Mouse (Mus musculus): Measurements from ENCODE around the gene Ptgr2.
A peak's percentile ranks its signal among the peaks of the same experiment; 100 is the strongest.
"Not testable (repeated sequence)": the region's sequence is repeated elsewhere in the genome, so short reads cannot be mapped to it uniquely, and the experiment has no call there.

Gene Ptgr2

DNA sequence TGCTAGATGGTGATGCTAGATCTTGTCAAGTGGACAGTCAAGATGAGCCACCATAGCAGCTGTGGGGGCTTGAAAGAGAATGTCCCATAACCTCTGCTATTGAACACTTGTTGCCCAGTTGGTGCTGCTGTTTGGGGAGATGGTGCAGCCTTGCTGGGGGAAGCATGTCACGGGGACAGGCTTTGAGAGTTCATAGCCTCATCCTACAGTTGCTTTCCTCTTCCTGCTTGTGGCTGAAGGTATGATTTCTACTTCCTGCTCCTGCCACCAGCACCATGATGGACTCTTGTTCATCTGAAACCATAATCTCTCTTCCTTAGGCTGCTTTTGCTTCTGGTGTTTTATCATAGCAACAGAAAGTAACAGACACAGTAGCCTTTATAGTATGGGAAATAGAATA lies 19.5 kb downstream of the Ptgr2 start:
- DNase-seq (ENCODE audit: low read depth) = no peak

DNA sequence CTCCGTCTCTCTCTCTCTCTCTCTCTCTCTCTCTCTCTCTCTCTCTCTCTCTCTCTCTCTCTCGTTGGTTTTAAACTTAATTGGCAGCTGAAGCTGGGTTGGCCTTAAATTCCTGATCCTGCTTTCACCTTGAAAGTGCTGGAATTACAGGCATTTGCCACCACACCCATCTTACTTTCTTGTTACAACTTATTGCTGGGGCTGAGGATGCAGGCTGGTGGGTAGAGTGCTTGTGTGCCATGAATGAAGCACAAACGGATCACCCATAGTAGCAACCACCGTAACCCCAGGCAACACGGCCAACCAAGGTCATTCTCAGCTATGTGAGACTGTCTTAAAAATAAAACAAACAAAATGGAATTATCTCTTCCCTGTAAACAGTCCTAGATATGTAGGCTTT lies 26.3 kb downstream of the Ptgr2 start:
- no peak for DNase-seq (ENCODE audit: low read depth)

DNA sequence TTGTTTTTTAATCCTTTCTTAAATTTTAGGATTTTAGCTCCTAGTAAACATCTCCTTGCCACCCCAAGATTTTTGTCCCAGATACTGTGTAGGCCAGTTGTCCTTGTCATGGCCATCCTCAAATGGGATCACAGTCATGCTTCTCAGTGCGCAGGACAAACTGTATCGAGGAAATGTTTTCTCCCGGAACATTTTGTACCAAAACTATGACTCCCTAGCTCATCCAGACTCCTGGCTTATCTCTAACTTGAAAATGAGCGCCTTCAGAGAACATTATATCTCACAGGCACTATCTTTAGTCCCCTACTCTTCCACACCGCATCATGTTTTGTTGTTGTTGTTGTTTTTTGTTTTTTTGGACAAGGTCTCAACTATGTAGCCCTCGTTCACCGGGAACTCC lies 31.0 kb downstream of the Ptgr2 start:
- DNase-seq (ENCODE audit: low read depth) = no peak

DNA sequence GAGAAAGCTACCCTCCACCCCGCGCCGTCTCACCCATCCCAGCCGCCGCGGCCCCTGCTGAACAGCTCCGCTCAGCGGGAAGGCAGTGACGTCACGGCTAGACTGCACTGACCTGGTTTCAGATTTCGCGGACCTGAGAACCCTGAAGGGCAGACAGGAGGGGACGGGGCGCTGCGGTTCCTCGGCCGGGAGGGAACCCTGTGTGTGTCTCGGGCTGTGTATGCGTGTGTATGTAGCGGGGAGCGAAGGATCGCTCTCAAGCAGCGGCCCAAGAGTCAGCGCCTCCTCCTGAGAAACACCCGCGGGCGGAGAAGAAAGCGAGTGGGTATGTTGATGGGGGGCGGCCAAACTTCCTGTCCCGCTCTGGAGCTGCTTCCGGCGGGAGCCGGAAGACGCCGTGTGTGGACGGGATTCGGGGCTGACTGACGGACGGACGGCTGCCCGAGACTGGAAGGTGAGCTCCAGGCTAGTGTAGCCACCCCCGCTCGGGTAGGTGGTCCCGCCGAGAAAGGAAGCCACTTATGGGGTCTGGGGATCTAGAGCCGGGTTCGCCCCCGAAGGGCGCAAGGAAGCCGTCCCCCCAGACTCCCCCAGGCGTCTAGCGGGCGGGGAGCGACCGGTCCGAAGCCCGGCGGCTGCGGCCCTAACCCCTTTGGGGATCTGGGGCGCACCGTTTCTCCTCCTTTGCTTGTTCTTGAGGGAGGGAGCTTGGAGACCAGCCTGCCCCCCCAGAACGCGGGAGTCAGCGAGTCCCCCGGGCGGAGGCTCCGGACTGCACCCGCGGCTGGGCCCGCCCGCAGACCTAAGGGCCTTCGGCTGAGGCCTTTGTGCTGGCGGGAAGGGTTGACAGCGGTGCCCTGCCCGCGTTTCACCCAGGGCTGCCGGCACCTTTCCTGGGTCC lies 31.9 kb downstream of the Ptgr2 start, which contains the start of gene Zfp410:
TSS of gene Zfp410 (plus strand) at position 132 of the 901 bp plus-strand sequence.
- peak; percentile 90 for DNase-seq (ENCODE audit: low read depth)

DNA sequence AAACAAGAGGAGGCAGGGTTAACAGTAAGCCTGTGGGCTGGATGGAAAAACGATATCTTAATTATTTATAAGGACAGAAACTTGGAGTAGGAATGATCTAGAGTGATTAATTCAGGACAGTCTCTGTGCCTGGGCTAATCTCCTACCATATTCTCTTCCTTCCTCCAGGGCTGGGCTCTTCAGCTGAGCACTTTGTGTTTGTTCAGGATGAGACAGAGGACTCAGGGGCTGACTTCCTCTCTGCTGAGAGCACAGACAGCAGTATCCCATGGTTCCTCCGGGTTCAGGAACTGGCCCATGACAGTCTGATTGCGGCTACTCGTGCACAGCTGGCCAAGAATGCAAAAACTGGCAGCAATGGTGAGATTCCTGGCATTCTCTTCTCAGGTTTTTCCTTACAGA lies 42.1 kb downstream of the Ptgr2 start:
- peak; percentile 49 for DNase-seq (ENCODE audit: low read depth)

DNA sequence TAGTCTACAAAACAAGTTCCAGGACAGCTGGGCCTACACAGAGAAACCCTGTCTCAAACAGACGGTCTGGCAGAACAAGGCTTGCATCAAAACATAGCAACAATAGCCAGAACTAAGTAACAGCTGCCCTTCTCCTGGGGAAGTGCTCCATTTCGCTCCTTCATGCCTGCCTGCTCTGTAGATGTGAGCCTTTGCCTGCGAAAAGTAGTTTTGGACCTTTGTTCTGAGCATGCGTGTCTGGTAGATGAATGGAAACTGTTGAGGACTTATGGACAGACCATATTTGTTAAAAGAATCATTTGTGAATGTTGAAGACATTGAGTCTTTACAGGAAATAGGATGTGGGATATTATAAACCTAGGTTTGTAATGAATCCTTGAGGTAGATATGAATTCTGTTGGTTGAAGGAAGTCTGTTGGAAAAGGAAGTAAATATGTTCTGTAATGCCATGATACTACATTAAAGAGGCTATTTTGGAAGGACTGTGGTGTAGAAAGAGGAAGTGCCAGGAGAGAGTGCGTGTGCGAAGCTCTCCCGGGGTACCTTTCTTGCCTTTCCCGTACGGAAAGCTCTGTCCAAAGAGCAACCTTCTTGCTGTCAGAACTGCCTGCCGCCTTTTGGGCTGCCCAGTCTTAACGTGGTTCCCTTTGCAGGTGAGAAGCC lies 52.1 kb downstream of the Ptgr2 start:
- no peak for DNase-seq (ENCODE audit: low read depth)

DNA sequence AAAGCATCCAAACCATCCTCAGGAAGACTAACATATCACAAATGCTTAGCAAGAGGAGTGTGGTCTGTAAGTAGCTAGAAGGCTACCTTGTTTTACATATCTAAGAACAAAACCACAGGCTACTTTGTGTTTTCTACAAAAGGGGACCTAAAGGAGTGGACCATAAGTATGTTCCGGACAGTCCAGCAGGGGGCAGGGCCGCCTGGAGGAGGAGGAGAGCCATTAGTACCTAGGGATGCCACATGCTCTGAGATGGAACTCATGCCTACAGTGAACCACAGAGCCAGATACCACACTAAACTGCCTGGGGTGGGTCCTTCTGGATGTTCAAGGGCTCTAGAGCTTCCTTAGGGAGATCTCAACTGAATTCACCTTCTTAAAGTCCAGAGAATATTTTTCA lies 62.2 kb downstream of the Ptgr2 start:
- DNase-seq (ENCODE audit: low read depth) = peak; percentile 75

DNA sequence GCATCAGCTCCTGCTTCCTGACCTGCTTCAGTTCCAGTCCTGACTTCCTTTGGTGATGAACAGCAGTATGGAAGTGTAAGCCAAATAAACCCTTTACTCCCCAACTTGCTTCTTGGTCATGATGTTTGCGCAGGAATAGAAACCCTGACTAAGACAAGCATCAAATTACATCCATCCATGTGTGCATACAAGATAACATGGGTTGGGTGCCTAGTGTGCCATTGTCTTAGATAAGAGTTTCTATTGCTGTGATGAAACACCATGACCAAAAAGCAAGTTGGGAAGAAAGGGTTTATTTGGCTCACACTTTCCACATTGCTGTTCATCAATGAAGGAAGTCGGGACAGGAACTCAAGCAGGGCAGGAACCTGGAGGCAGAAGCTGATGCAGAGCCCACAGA lies 73.7 kb downstream of the Ptgr2 start:
- not testable (repeated sequence) for DNase-seq (ENCODE audit: low read depth)

DNA sequence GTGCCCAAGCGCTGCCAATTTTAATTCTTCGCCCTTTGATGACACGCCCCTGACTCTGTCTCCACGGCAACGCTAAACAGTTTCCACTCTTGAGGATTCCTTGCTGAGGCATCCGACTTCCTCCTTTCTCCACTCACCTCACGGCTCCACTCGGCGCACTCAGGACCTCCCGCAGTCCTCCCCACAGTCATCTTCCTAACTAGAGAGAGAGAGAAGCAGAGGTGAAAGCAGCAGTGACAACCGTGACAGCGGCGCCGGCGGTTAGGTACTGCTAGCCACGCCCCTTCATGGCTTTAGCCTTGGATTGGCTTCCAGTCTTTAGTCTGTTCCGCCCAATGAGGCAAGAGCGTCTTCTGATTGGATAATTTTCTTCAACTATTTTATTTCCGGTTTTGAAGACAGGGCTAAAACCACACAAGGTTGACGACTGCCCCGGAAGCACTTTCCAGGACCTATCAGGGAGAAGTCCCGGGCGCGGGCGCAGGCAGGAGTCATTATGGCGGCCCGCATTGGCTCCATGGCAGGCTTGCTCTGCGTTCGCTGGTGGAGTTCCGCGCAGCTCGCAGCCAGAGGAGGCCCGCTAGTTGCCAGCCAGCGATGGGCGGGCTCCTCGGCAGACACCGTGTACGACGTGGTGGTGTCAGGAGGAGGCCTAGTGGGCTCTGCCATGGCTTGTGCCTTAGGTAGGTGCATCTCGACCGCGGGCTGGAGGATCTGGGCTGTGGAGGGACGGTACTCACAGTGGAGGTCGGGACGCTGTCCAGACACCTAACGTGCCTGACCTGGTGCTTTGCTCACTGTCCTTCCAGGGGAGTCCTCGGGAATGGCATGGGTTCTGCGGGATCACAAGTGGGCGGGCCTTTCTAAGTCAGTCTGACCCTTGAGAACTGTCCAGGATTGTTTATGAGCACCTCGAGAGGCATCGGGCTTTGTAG lies 76.8 kb downstream of the Ptgr2 start, which contains the start of the genes Coq6 and Fam161b:
TSS of gene Coq6 (plus strand) at position 103 of the 935 bp plus-strand sequence.
TSS of gene Fam161b (minus strand) at position 279 of the 935 bp plus-strand sequence.
- peak; percentile 97 for DNase-seq (ENCODE audit: low read depth)

DNA sequence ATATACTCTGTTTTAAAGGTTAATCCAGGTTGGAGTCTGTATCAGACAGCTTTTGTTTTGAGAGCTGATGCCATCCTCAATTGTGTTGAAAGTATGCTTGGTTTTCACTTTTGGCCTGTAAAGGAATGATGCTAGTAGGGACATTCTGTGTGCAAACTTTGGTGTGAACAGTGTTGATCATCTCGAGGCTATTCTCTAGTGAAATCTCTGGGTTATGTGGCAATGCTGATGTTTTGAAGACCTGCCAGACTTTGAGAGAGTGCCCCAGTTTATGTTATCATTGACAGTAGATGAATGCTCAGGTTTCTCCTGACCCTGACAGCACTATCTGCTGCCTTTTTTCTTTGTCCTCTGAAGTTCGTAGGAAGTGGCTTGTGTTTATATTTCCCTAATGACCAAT lies 77.8 kb downstream of the Ptgr2 start:
- DNase-seq (ENCODE audit: low read depth) = peak; percentile 23

DNA sequence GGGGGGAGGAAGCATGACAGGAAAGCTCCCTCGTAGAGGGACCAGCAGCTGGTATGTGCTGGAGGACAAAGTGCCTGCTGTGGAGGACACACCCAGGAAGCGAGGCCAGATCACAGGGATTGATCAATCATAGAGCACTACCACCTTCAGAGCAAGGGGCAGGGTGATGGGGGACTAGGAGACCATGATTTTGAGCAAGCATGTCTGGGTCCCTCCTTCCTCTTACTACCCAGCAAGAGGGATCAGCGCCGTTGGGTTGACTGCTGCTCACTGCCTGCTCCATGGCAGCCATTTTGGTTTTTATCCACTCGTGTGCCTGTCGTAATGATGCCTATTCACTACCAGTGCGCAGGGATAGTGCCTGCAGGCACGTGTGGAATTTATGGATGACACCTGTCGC lies 79.3 kb downstream of the Ptgr2 start:
- no peak for DNase-seq (ENCODE audit: low read depth)

DNA sequence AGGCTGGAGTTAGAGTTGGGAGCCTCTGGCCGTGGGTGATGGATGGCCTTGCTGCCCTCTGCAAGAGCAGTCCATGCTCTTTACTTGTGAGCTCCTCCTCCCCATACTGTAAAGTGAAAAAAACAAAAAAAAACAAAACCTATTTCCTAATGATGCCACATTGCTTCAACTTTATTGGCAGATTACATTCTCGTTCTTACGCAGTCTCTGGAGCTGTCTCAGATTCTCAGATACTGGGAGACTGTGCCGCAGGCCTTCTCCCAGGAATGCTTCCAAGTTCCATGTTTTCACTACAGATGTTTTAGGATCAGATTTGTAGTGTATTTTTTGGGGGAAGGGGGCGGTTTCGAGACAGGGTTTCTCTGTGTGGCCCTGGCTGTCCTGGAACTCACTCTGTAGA lies 80.1 kb downstream of the Ptgr2 start:
- DNase-seq (ENCODE audit: low read depth) = no peak
